Mouse (Mus musculus) hindbrain, embryonic 16.5 days (tissue): ENCODE measurements around the gene Ankdd1a. TPM values are rescaled to one million over a fixed set of nuclear protein-coding genes. Genes with fewer than 3 reads are reported as not detected.

Experiments used
- ATAC-seq: fragments of 200-750 bp; cut with Nextera tagmentation; 2 replicates; pipeline ENCODE4 v1.8.0; 2017; ENCODE audit warnings: moderate TSS enrichment, moderate library complexity
- H3K27ac ChIP-seq: fragments of 300-500 bp; sonication (generic); 2 replicates; pipeline ENCODE4 v1.5.1; 2014; ENCODE audit warnings: low read depth, mild to moderate bottlenecking, control low read depth, low read length, moderate library complexity
- H3K27me3 ChIP-seq: fragments of 300-500 bp; sonication (generic); replicated peaks from 2 replicates; pipeline ENCODE4 v1.6.1; 2014; ENCODE audit warnings: low read length; ENCODE audit not compliant: control insufficient read depth, insufficient read depth
- H3K36me3 ChIP-seq: fragments of 300-500 bp; sonication (generic); 2 replicates; pipeline ENCODE4 v1.6.1; 2014; ENCODE audit warnings: mild to moderate bottlenecking, low read length, moderate library complexity, mixed read lengths; ENCODE audit not compliant: control insufficient read depth, insufficient read depth
- H3K4me1 ChIP-seq: fragments of 300-500 bp; sonication (generic); 2 replicates; pipeline ENCODE4 v1.6.1; 2014; ENCODE audit warnings: low read depth, low read length; ENCODE audit not compliant: control insufficient read depth, insufficient read depth
- H3K4me2 ChIP-seq: fragments of 300-500 bp; sonication (generic); 2 replicates; pipeline ENCODE4 v1.6.1; 2014; ENCODE audit warnings: mild to moderate bottlenecking, low read length, control low read depth, moderate library complexity
- H3K4me3 ChIP-seq: fragments of 300-500 bp; sonication (generic); 2 replicates; pipeline ENCODE4 v1.5.1; 2014; ENCODE audit warnings: mild to moderate bottlenecking, low read length, control low read depth, moderate library complexity
- H3K9ac ChIP-seq: fragments of 300-500 bp; sonication (generic); 2 replicates; pipeline ENCODE4 v1.6.1; 2014; ENCODE audit warnings: low read depth, mild to moderate bottlenecking, control low read depth, low read length, moderate library complexity
- H3K9me3 ChIP-seq: fragments of 300-500 bp; sonication (generic); 2 replicates; pipeline ENCODE4 v1.6.1; 2014; ENCODE audit warnings: mild to moderate bottlenecking, low read length, moderate library complexity; ENCODE audit not compliant: control insufficient read depth
- WGBS: fragments of 180-500 bp; shearing (Covaris S2); extraction: QIAGEN DNeasy Blood & Tissue Kit; methylation state at CpG from one replicate; pipeline ENCODE4 v1.1.7; 2014; 5-methylcytosine and 5-hydroxymethylcytosine counted together
- polyA plus RNA-seq: library from polyadenylated mRNA; unstranded; fragments of >200 nt; fragmentation: Nextera tagmentation; extraction: Ambion mirVana; gene quantifications from 2 replicates; pipeline ENCODE4 v1.2.1, GENCODE M21; 2015

Ankdd1a gene
- polyA plus RNA-seq = 1.1 and 1.2 TPM in 2 replicates

DNA sequence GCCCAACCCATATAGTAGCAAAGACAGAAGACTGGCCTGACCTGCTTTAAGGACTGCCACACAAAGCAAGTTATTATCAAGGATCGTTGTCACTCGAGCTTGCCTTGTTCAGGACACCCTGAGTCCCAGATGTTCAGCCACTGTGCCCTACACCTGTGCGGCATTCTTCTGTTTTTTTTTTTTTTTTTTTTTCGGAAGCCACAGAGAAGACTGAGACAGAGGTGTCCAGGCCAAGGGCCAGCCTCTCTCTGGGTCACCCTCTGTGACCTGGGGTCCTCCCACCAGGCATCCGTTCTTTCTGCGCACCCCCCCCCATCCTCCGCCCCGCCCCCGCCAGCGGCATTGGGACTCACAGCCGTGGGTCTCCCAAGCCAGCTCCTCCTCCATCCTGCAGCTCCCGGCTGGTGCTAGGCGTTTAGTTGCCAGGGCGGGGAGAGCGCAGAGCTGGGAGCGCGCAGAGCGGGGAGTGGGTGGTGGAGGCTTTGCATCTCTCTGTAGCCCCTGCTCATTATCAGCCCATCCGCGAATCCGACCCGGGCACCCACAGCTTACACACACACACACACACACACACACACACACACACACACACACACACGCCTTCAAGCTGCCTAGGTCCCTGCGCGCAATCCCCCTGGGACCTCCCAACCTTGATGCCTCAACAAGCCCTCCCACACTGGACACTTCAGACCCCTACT, at the start of gene Ankdd1a:
Gene Ankdd1a, minus strand, starts transcription at position 387 of the 698 bp plus-strand sequence.
- Histone ChIP-seq H3K36me3 (no peaks in the 10 kb centered on the region), H3K4me1 (peaks cover 16% of the 10 kb centered on the region), H3K27me3 (no peaks in the 10 kb centered on the region), H3K9me3 (no peaks in the 10 kb centered on the region), H3K9ac (peak within 1 kb of the TSS; percentile 68), H3K4me3 (peak within 1 kb of the TSS; percentile 41), H3K27ac (peak within 1 kb of the TSS; percentile 69), H3K4me2 (peak within 1 kb of the TSS; percentile 76)
- ATAC-seq = peak; percentile 86
- 5% methylated on average over 24 of the region's 25 CpGs for WGBS

DNA sequence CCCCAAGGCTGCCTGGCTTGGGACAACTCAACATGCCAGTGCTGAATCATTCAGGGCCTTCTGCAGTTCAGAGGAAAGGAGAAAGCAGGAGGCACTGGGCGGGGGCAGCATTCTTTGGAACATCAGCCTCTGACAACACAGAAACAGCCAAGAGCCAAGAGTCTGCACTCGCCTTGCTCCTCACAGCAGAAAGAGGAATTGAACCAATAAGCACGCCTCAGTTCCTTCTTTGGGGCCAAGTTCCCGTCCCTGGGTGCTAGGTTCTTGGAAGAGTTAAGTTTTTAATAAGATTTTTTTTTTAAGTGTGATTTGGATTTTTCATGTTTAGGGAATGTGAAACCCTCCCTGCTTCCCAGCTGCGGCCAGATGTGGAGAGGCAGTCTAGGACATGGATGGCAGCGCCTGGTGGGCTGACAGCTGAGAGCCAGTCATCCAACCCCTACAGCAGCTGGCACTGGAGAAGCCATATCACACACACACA, 49.5 kb upstream of the Ankdd1a start:
- Histone ChIP-seq H3K27me3 (no peaks in the 10 kb centered on the region), H3K4me1 (no peaks in the 10 kb centered on the region), H3K4me2 (no peak overlapping the region), H3K27ac (no peak overlapping the region), H3K9ac (no peak overlapping the region), H3K4me3 (no peak overlapping the region), H3K36me3 (no peaks in the 10 kb centered on the region), H3K9me3 (no peaks in the 10 kb centered on the region)
- ATAC-seq = no peak
- WGBS = 73% methylated on average over 6 of the region's 6 CpGs

- Histone ChIP-seq H3K27me3 (no peaks in the 10 kb centered on the region), H3K9ac (no peak overlapping the region), H3K36me3 (no peaks in the 10 kb centered on the region), H3K4me2 (no peak overlapping the region), H3K9me3 (no peaks in the 10 kb centered on the region), H3K4me3 (no peak overlapping the region), H3K4me1 (no peaks in the 10 kb centered on the region), H3K27ac (no peak overlapping the region)
- WGBS = 94% methylated on average over 6 of the region's 6 CpGs
- no peak for ATAC-seq
Observed at GRCm38 (mm10) chr9:65568787-65569186, 48.8 kb upstream of the Ankdd1a start.

DNA sequence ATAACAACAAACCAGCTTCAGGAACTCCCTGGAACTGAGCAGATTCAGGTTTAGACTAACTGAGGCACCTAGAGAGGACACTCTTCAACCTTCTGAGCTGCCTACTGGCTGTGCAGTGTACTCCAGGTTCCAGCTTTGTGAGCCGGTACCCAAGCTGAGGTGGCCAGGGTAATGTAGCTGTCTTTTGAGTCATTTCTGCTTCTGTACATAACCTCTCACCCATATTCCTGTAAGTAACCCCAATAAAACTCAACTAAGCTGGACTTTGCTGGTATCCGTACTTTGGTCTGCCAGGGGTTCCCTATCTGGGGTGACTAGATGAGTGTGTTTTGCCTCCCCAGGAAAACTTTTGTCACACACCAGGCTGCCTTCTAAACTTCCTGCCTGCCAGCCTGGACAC, 44.7 kb upstream of the Ankdd1a start:
- WGBS = 94% methylated on average over 2 of the region's 2 CpGs
- Histone ChIP-seq H3K27me3 (no peaks in the 10 kb centered on the region), H3K27ac (no peak overlapping the region), H3K4me3 (no peak overlapping the region), H3K4me1 (peaks cover 10% of the 10 kb centered on the region), H3K9me3 (no peaks in the 10 kb centered on the region), H3K36me3 (no peaks in the 10 kb centered on the region), H3K9ac (no peak overlapping the region), H3K4me2 (no peak overlapping the region)
- ATAC-seq = no peak

- no peak overlapping the region for H3K4me2 ChIP-seq
- H3K9me3 ChIP-seq = no peaks in the 10 kb centered on the region
- 94% methylated on average over 5 of the region's 5 CpGs for WGBS
- peaks cover 10% of the 10 kb centered on the region for H3K4me1 ChIP-seq
- no peaks in the 10 kb centered on the region for H3K36me3 ChIP-seq
- H3K4me3 ChIP-seq = no peak overlapping the region
- H3K9ac ChIP-seq = no peak overlapping the region
- ATAC-seq = no peak
- H3K27me3 ChIP-seq = no peaks in the 10 kb centered on the region
- H3K27ac ChIP-seq = no peak overlapping the region
Observed at GRCm38 (mm10) chr9:65563073-65563472, 43.1 kb upstream of the Ankdd1a start.

GRCm38 (mm10) chr9:65562081-65562506, 42.1 kb upstream of the Ankdd1a start:
- Histone ChIP-seq H3K36me3 (no peaks in the 10 kb centered on the region), H3K9me3 (no peaks in the 10 kb centered on the region), H3K9ac (no peak overlapping the region), H3K27ac (peak overlapping the region; percentile 41; the same call in 1 of the 2 replicates), H3K27me3 (no peaks in the 10 kb centered on the region), H3K4me2 (no peak overlapping the region), H3K4me3 (no peak overlapping the region), H3K4me1 (peaks cover 10% of the 10 kb centered on the region)
- 30% methylated on average over 4 of the region's 4 CpGs for WGBS
- peak; percentile 84 for ATAC-seq

DNA sequence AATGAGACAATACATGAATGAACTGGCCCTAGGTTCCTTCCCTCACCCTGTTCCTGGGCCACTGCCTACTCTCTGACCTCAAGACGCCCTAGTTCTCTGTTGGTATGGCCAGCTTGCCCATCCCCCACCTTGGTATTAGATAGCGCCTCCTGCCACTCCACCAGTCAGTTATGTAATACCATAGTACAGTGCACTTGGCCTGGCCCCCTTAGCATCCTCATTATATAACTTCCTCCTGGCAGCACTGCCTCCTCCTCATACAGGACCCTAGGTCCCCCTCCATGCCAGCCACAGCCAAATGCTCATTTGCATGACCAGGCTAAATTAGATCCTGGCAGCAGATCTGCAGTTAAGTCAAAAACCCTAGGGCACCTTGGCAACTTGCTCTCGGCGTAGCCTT, 41.0 kb upstream of the Ankdd1a start:
- 0 out of 2 replicates have a peak, but pooled peaks cover 2% of the 10 kb centered on the region for H3K36me3 ChIP-seq
- H3K9ac ChIP-seq = no peak overlapping the region
- peak overlapping the region; percentile 6; the same call in 1 of the 2 replicates for H3K27ac ChIP-seq
- no peak overlapping the region for H3K4me3 ChIP-seq
- H3K9me3 ChIP-seq = no peaks in the 10 kb centered on the region
- WGBS = 76% methylated on average over 4 of the region's 4 CpGs
- no peaks in the 10 kb centered on the region for H3K27me3 ChIP-seq
- H3K4me1 ChIP-seq = peaks cover 10% of the 10 kb centered on the region
- no peak overlapping the region for H3K4me2 ChIP-seq
- peak; percentile 80; the same call in 1 of the 2 replicates for ATAC-seq

- Histone ChIP-seq H3K27me3 (no peaks in the 10 kb centered on the region), H3K27ac (no peak overlapping the region), H3K4me1 (peaks cover 10% of the 10 kb centered on the region), H3K36me3 (0 out of 2 replicates have a peak, but pooled peaks cover 2% of the 10 kb centered on the region), H3K9me3 (no peaks in the 10 kb centered on the region), H3K9ac (no peak overlapping the region), H3K4me2 (no peak overlapping the region), H3K4me3 (no peak overlapping the region)
- 92% methylated on average over 6 of the region's 6 CpGs for WGBS
- ATAC-seq = no peak
Observed at GRCm38 (mm10) chr9:65558806-65559205, 38.8 kb upstream of the Ankdd1a start.

GRCm38 (mm10) chr9:65556979-65557378, 37.0 kb upstream of the Ankdd1a start:
- Histone ChIP-seq H3K27me3 (no peaks in the 10 kb centered on the region), H3K27ac (no peak overlapping the region), H3K4me2 (no peak overlapping the region), H3K4me3 (no peak overlapping the region), H3K36me3 (0 out of 2 replicates have a peak, but pooled peaks cover 2% of the 10 kb centered on the region), H3K9me3 (no peaks in the 10 kb centered on the region), H3K4me1 (peaks cover 5% of the 10 kb centered on the region), H3K9ac (no peak overlapping the region)
- 96% methylated on average over 5 of the region's 5 CpGs for whole genome bisulfite sequencing
- no peak for ATAC-seq
